Mouse (Mus musculus): ENCODE measurements around the gene Bnc2. TPM values are rescaled to one million over a fixed set of nuclear protein-coding genes. Genes with fewer than 3 reads are reported as not detected.
A peak's percentile ranks its signal among the peaks of the same experiment; 100 is the strongest.

Bnc2 gene
- polyA plus RNA-seq, 1 experiment from 2014 or later = 11.1 TPM

DNA sequence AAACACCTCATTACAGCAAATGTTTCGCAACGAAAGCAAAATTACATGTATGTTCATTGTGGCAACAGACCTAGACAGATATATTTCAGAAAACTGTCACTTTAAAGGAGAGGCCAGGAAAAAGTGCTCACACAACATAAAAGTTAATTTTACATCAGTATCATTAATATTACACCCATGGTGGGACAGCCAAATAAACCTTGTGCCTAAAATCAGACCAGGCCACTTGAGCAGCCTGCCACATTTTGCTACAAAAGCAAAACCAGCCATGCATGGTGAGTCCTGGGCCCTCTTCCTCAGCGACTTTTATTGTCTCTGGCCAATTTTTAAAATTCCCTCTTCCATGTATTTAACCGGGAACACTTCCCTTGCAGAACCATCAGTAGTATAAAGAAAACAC, 221.5 kb downstream of the Bnc2 start:
- 49% methylated on average over 4 of the region's 4 CpGs for WGBS
- Histone ChIP-seq H3K36me3 (no peaks in the 10 kb centered on the region), H3K9me3 (replicated peaks) (no peaks in the 10 kb centered on the region), H3K4me2 (no peak overlapping the region), H3K4me1 (peaks cover 32% of the 10 kb centered on the region), H3K27ac (peak overlapping the region; percentile 13), H3K9ac (no peak overlapping the region), H3K27me3 (no peaks in the 10 kb centered on the region), H3K4me3 (replicated peaks) (no peak overlapping the region)
- ATAC-seq (replicated peaks; ENCODE audit: low FRiP score) = no peak

DNA sequence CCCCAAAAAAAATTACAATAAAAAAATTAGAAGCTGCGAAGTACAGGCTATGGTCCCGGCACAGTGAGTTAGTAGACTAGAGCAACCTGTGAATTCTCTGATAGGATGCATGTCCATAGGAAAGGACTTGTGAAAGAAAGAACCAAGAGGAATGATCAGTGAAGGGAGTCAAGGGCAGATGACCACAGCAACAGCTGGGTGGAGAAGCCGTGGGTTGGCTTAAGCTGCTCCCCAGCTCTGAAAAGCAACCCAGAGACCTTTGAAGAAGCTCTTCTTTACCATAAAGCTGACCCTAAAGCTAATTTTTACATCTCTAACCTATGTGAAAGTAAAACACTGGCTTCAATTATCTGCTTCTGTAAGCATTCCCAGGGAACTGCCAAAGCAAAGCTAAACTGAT, 222.4 kb downstream of the Bnc2 start:
- Histone ChIP-seq H3K27ac (no peak overlapping the region), H3K4me2 (no peak overlapping the region), H3K36me3 (no peaks in the 10 kb centered on the region), H3K27me3 (no peaks in the 10 kb centered on the region), H3K9me3 (replicated peaks) (no peaks in the 10 kb centered on the region), H3K4me1 (peaks cover 28% of the 10 kb centered on the region), H3K4me3 (replicated peaks) (no peak overlapping the region), H3K9ac (no peak overlapping the region)
- WGBS = 87% methylated on average over 3 of the region's 3 CpGs
- no peak for ATAC-seq (replicated peaks; ENCODE audit: low FRiP score)

DNA sequence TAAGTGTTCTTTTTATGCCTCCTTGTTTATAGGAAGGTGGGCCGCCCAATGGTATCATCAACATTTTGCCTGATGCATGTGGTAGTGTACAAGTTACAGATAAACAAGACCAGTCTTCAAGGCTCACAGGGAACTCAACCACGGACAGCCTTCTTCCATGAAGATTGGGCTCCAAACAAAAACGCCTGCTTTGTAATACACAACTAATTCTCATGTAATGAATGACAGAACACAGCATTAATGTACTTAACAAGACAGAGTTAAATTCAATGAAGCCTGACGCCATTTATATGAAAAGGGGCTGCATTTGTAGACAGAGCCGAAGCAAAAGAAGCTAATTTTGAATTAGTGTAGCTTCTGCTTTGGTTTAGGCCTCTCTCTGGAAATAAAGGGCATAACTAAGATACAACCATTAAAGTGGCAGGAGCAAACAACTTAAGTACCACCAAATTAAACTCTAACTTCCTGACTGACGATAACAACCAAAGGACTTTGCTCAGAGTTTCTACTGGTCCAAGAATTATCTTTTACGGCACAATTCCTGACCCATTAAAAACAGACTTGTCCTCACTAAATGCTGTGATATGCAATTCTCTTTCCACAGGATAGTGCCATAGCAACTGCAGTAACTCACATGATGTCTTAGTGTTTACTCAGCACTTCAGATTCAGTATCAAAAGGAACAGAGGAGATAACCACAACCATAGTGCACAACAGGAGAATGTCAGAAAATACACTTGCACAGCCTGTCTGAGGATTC, 225.6 kb downstream of the Bnc2 start:
- WGBS = 66% methylated on average over 7 of the region's 7 CpGs
- H3K36me3 ChIP-seq = no peaks in the 10 kb centered on the region
- H3K27ac ChIP-seq = no peak overlapping the region
- no peak for ATAC-seq (replicated peaks; ENCODE audit: low FRiP score)
- H3K4me2 ChIP-seq = no peak overlapping the region
- no peaks in the 10 kb centered on the region for H3K27me3 ChIP-seq
- H3K4me1 ChIP-seq = peaks cover 7% of the 10 kb centered on the region
- H3K4me3 ChIP-seq (replicated peaks) = no peak overlapping the region
- no peak overlapping the region for H3K9ac ChIP-seq
- H3K9me3 ChIP-seq (replicated peaks) = no peaks in the 10 kb centered on the region

DNA sequence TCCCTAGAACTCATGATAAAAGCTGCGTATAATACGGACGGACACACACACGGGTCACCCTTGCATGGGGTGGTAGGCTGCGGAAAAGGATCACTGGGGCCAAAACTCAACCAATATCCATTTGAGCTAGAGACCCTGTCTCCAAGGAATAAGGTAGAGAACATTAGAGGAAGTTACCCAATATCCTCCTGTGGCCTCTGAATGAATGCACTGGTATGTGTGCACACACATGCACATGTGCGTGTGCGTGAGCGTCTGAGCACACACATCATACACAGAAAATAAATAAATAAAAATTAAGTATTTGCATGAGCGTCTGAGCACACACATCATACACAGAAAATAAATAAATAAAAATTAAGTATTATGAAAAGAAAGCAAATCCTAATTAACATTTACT, 241.8 kb downstream of the Bnc2 start:
- no peaks in the 10 kb centered on the region for H3K4me1 ChIP-seq
- no peak overlapping the region for H3K4me2 ChIP-seq
- no peak overlapping the region for H3K9ac ChIP-seq
- H3K9me3 ChIP-seq (replicated peaks) = no peaks in the 10 kb centered on the region
- ATAC-seq (replicated peaks; ENCODE audit: low FRiP score) = no peak
- 95% methylated on average over 9 of the region's 9 CpGs for WGBS
- H3K4me3 ChIP-seq (replicated peaks) = no peak overlapping the region
- H3K27ac ChIP-seq = no peak overlapping the region
- H3K36me3 ChIP-seq = no peaks in the 10 kb centered on the region
- H3K27me3 ChIP-seq = no peaks in the 10 kb centered on the region

DNA sequence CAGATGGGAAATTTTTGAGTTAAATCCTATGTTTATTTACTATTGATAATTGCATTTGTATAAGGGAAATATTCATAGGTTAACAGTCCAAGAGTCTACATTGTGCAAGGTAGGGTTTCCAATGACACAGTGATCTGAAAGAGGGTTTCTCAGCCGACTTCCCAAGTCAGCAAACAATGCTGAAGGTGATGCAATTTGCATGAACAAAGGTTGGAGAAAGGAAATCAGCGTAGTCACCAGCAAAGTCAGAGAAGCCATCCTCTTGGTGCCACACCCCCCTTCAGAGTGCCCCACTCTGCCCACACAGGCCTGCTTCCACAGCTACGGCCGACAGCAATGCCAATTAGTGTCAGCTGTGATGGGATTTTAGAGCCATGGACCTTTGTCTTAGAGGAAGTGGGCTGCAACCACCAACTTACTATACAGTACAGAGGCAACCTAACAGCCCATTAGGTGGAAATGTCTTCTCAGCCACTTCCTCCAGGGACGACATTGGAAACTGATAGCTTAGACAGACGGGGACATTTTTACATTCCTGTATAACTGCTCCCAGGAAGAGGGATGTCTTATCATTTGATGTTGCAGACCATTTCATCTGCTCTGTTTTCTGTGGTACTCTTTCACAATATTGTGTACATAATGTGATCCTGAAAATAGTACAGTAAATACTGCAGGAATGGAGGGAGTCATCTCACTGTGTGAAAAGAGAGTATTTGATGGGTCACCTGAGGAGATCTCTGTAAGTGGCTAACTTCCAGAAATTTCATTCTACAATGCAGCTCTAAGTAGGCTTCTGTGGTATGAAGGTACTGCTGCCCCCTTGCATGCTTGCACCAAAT, 243.2 kb downstream of the Bnc2 start:
- H3K4me3 ChIP-seq (replicated peaks) = no peak overlapping the region
- no peaks in the 10 kb centered on the region for H3K27me3 ChIP-seq
- H3K9me3 ChIP-seq (replicated peaks) = no peaks in the 10 kb centered on the region
- H3K4me2 ChIP-seq = no peak overlapping the region
- no peak overlapping the region for H3K27ac ChIP-seq
- WGBS = 51% methylated on average over 6 of the region's 6 CpGs
- H3K4me1 ChIP-seq = no peaks in the 10 kb centered on the region
- no peaks in the 10 kb centered on the region for H3K36me3 ChIP-seq
- no peak overlapping the region for H3K9ac ChIP-seq
- no peak for ATAC-seq (replicated peaks; ENCODE audit: low FRiP score)

DNA sequence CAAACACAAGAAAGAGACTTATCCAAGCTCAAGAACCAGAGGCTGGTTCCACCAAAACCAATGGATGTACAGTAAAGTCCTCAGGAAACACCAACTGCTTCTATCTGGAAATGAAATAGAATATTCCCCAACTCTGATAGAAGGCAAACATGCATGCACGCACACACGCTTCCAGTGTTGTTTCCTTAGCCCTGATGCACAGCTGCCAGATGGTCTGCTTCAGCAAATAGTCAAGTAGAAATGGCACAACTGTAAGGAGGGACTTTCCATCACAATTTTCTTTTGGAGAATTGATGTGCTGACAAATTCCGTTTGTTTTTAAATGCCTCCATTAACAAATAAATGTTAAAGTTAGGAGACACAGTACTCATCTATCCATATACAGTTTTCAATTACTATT, 247.1 kb downstream of the Bnc2 start:
- 67% methylated on average over 3 of the region's 3 CpGs for WGBS
- H3K36me3 ChIP-seq = no peaks in the 10 kb centered on the region
- no peak for ATAC-seq (replicated peaks; ENCODE audit: low FRiP score)
- H3K4me2 ChIP-seq = no peak overlapping the region
- no peak overlapping the region for H3K4me3 ChIP-seq (replicated peaks)
- no peaks in the 10 kb centered on the region for H3K27me3 ChIP-seq
- no peaks in the 10 kb centered on the region for H3K4me1 ChIP-seq
- no peak overlapping the region for H3K9ac ChIP-seq
- no peak overlapping the region for H3K27ac ChIP-seq
- H3K9me3 ChIP-seq (replicated peaks) = no peaks in the 10 kb centered on the region

DNA sequence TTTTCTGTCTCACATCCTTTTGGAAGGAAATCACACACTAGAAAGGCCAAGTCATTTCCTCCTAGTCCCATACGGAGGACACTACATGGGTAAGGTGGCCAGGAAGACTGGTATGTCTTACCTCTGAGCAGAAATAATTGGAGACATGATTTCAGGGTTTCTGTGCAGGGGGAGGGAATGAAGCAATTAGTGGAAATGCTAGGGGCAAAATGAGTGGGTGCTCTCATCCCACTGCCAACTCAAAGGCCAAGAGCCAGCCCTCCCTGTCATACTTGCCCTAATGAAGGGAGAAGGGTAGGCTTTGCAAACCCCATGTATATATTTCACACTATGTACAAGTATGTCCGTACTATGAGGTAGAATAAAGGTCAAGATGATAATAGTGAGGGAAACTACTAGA, 263.6 kb downstream of the Bnc2 start:
- Histone ChIP-seq H3K36me3 (no peaks in the 10 kb centered on the region), H3K9me3 (replicated peaks) (no peaks in the 10 kb centered on the region), H3K9ac (no peak overlapping the region), H3K4me1 (peaks cover 14% of the 10 kb centered on the region), H3K4me2 (no peak overlapping the region), H3K27me3 (no peaks in the 10 kb centered on the region), H3K4me3 (replicated peaks) (no peak overlapping the region), H3K27ac (no peak overlapping the region)
- WGBS = 93% methylated on average over 2 of the region's 2 CpGs
- ATAC-seq (replicated peaks; ENCODE audit: low FRiP score) = no peak

DNA sequence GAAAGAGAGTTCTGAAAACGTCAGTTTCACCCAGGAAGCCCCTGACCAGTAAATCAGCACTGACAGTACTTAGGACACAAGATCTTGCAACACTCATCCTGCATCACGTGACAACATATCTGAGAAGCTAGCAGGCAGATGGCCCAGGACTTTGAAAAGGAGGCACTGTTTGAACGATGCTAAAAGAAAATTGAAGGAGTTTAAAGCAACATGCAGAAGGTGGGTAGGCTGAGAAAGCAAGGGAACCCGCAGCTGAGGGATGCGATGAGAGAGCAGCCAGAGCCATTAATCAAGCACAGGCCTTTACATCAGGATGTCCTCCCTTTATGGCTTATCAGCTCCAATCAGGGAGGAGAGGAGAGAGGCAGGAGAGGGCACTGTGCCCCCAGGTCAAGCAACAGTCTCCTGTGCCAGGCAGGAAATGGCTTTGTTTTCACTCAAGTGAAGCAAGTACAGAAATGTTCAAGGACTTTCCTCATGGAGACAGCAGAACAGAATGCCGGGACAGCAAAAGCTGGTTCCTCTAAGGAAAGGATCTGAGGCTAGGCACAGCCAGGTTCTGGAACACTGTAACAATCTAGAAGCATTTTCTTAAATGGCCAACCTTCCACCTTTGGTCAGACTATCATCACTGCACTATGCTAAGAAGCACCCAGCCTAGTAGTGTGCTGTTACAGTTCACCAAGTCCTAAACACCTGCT, 267.6 kb downstream of the Bnc2 start:
- Histone ChIP-seq H3K36me3 (no peaks in the 10 kb centered on the region), H3K9ac (no peak overlapping the region), H3K4me2 (no peak overlapping the region), H3K4me3 (replicated peaks) (no peak overlapping the region), H3K9me3 (replicated peaks) (no peaks in the 10 kb centered on the region), H3K27ac (peak overlapping the region; percentile 66), H3K27me3 (no peaks in the 10 kb centered on the region), H3K4me1 (peaks cover 25% of the 10 kb centered on the region)
- ATAC-seq (replicated peaks; ENCODE audit: low FRiP score) = peak; percentile 78; the same call in 1 of the 2 replicates
- WGBS = 8% methylated on average over 6 of the region's 6 CpGs

DNA sequence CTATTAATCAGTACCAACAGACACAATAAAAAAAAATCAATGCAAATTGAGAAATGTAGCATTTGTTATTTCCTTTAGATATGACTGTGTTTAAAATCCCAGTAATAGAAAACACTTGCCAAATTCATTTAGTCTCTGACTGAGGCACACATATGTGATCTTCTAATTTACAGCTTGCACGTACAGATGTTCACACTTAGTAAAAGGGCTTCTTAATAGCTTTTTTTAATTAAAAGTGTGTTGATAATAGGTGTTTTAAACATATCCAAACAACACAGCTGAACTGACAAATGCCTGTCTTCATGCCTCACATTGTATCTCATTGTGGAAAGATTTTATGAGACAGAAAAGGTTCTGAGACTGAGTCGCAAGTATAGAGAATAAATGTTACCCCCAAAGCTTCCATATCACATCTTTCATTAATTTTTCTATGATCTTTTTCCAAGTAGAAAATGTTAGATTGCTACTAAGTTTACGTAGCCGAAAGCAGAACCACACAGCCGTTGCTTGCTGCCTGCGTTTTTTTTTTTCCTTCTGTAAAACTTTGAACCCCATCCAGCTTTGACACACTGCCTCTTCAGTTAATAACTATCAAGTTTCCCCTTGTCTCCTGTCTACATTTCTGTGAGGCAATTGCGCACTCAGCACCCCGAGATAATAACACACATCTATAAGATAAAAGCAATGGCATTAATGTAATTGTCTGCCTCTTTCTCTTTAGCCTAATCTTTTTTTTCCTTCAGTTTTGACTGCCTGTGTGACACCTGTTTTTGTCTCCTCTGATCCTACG, 271.5 kb downstream of the Bnc2 start:
- H3K4me3 ChIP-seq (replicated peaks) = no peak overlapping the region
- WGBS = 28% methylated on average over 9 of the region's 9 CpGs

DNA sequence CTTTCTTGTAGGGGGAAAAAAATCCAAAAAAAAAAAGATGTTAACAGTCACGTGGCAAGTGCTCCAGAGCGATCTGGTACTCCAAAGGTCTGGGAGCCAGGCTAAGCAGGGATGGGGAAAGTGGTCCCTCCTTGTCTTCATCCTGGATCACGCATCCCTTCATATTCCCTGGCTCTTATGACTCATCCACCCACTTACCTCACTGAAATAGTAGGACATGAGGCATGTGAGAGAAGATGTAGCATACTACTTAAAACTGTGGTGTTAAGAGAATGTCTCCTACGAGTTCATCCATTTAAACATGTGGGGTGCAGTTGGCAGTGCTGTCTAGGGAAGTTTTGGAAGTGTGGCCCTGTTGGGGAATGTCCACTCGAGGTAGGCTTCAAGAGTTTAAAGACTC, 286.1 kb downstream of the Bnc2 start:
- H3K9me3 ChIP-seq (replicated peaks) = no peaks in the 10 kb centered on the region

More for the DNA sequence above, 271.5 kb downstream of the Bnc2 start:
- Histone ChIP-seq H3K9ac (no peak overlapping the region), H3K36me3 (no peaks in the 10 kb centered on the region), H3K4me1 (peaks cover 25% of the 10 kb centered on the region), H3K9me3 (replicated peaks) (no peaks in the 10 kb centered on the region), H3K4me2 (no peak overlapping the region), H3K27ac (no peak overlapping the region), H3K27me3 (no peaks in the 10 kb centered on the region)
- ATAC-seq (replicated peaks; ENCODE audit: low FRiP score) = no peak

DNA sequence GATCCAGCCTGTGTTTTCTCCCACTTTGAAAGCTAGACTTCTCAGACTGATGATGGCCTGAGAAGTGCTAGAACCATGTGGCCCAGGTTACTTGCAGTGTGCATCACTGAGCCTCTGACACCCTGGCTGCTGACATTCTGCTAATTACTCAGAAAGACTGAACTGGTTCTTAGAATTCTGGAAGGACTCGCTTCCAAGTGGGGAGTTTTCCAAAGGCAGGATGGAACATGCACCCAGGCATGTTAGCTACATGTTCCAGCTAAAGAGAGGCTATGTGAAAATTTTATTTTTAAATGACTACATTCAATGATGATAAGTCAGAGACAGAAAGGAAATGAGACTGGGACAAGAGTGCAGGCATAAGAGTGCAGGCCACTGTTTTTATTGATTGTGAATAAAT, 289.9 kb downstream of the Bnc2 start:
- Histone ChIP-seq H3K4me3 (replicated peaks) (no peak overlapping the region), H3K9ac (no peak overlapping the region), H3K4me1 (no peaks in the 10 kb centered on the region), H3K4me2 (no peak overlapping the region), H3K27me3 (no peaks in the 10 kb centered on the region), H3K27ac (no peak overlapping the region), H3K9me3 (replicated peaks) (no peaks in the 10 kb centered on the region), H3K36me3 (no peaks in the 10 kb centered on the region)
- 82% methylated on average over 1 of the region's 1 CpGs for WGBS
- ATAC-seq (replicated peaks; ENCODE audit: low FRiP score) = no peak

More for the DNA sequence above, 286.1 kb downstream of the Bnc2 start:
- H3K9ac ChIP-seq = no peak overlapping the region
- 88% methylated on average over 5 of the region's 5 CpGs for WGBS
- 0 out of 2 replicates have a peak, but pooled peaks cover 4% of the 10 kb centered on the region for H3K4me1 ChIP-seq
- H3K36me3 ChIP-seq = no peaks in the 10 kb centered on the region
- no peak overlapping the region for H3K27ac ChIP-seq
- H3K27me3 ChIP-seq = no peaks in the 10 kb centered on the region
- H3K4me3 ChIP-seq (replicated peaks) = no peak overlapping the region
- no peak overlapping the region for H3K4me2 ChIP-seq
- no peak for ATAC-seq (replicated peaks; ENCODE audit: low FRiP score)

Measured in kidney, embryonic 15.5 days (tissue).